Mouse (Mus musculus) left cerebral cortex, postnatal 14 days (tissue): ENCODE data around the gene Slc9a6. TPM values are rescaled to one million over a fixed set of nuclear protein-coding genes. Genes with fewer than 3 reads are reported as not detected.

Experiments
- DNase-seq, 2 experiments: peaks; one replicate each; pipeline ENCODE4 v3.0.0; 2021 to 2022; ENCODE audit warnings: low spot score in 2 of 2, mixed read lengths in 1 of 2
- intact Hi-C: fragments of 180-260 bp; cut with DNase I; formaldehyde crosslinking; loops from one replicate; pipeline ENCODE4 v1.15.1; 2025
- microRNA-seq, 2 experiments: library from miRNA; unstranded; fragments of <30 nt; microRNA quantifications; one replicate each; pipeline ENCODE4 v1.2.0; 2022
- total RNA-seq, 2 experiments: library from RNA; stranded (reverse); gene quantifications; 2 replicates each; pipeline ENCODE4 v1.2.3; 2021

Slc9a6 gene
- total RNA-seq, 2 experiments from 2014 or later: 79.1 to 93.0 TPM

DNA sequence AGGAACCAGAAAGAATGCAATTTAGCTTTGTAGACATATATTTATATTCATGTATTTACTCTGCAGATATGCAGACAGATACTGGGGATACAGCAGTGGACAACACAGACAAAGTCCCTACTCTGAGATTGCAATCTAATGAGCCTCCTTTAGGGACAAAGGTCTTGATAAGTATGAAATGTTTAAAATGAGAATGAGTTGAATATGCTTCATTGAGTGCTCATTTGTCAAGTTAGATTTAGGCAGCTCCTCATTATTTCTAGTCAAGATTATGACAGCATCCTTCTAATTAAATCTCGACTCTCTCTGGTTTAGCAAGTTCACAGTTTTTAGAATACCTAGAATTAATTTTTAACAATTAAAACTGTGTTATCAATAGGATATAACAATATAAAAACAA is 103.1 kb downstream of the Slc9a6 start:
- no peak for DNase-seq
- intact Hi-C loops: no loop called here

Small RNA genes within 50 kb of the gene (microRNA-seq; reads per million reads assigned to microRNA genes)
- 0 reads per million in 2 experiments for gene Mir5116

Other genes starting within 250 kb of the Slc9a6 start
- gene Smim10l2a, start 235.2 kb upstream of the Slc9a6 start, total RNA-seq: 10 to 100 TPM; 31.6 to 33.0 TPM
- gene Gm2174, start 161.8 kb upstream of the Slc9a6 start, total RNA-seq: not detected
- 10 to 100 TPM; 33.0 to 36.6 TPM for gene Ints6l, start 154.9 kb upstream of the Slc9a6 start, total RNA-seq
- gene Gm10477, start 85.0 kb upstream of the Slc9a6 start, total RNA-seq: not detected
- gene Gm648, start 60.2 kb upstream of the Slc9a6 start, total RNA-seq: not detected
- 10 to 100 TPM; 30.1 to 32.4 TPM for gene Mmgt1, start 11.7 kb upstream of the Slc9a6 start, total RNA-seq
- 100 to 1,000 TPM; 130 to 137 TPM for gene Fhl1, start 122.0 kb downstream of the Slc9a6 start, total RNA-seq
- gene Map7d3, start 212.6 kb downstream of the Slc9a6 start, total RNA-seq: under 1 TPM; 0.19 to 0.24 TPM